Mouse (Mus musculus) heart, adult 11 months (tissue): ENCODE results near the gene Dclre1a.
"Not testable (repeated sequence)": the region's sequence is repeated elsewhere in the genome, so short reads cannot be mapped to it uniquely, and the experiment has no call there.

ENCODE experiments used
- DNase-seq: peaks from one replicate; pipeline ENCODE4 v3.0.0; 2022

Dclre1a gene

DNA sequence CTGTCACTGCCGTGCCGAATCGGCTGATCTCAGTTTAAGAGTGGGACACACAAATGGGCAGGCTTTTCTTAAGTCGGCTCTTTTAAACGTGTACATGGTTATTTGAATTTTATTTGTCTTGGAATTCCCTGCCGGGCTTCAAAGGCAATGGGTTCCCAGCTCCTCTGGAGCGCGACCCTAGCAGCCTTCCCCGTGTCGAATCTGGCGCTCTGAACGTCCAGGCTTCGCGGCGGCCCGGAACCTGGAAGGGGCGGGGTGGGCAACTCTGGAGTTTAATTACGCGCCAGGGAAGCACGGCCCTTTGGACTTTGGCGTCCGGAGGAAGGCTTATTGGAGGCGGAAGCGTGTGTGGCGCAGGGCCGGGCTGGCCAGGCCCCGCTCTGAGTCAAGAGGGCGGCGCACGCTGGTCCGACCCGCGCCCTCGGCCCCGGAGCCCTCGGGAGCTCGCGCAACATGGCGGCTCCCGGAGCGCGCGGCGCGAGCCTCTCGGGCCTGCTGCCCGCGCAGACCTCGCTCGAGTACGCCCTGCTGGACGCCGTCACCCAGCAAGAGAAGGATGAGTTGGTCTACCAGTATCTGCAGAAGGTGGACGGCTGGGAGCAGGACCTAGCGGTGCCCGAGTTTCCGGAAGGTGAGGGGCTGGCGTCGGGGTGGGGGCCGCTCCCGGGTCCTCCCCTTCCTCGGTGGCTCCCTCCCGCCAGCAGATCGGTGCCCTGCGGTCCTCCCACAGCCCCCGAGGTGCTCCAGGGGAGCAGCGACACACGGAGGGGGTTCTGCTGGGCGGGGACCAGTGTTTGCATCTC is 409 bp upstream of the Dclre1a start, which contains the start of gene Nhlrc2:
Gene Nhlrc2, plus strand, starts transcription at position 32 of the 803 bp plus-strand sequence.
- DNase-seq: peak; percentile 99

- DNase-seq: no peak
Observed at GRCm38 (mm10) chr19:56546031-56546430, 2.0 kb downstream of the Dclre1a start.

DNA sequence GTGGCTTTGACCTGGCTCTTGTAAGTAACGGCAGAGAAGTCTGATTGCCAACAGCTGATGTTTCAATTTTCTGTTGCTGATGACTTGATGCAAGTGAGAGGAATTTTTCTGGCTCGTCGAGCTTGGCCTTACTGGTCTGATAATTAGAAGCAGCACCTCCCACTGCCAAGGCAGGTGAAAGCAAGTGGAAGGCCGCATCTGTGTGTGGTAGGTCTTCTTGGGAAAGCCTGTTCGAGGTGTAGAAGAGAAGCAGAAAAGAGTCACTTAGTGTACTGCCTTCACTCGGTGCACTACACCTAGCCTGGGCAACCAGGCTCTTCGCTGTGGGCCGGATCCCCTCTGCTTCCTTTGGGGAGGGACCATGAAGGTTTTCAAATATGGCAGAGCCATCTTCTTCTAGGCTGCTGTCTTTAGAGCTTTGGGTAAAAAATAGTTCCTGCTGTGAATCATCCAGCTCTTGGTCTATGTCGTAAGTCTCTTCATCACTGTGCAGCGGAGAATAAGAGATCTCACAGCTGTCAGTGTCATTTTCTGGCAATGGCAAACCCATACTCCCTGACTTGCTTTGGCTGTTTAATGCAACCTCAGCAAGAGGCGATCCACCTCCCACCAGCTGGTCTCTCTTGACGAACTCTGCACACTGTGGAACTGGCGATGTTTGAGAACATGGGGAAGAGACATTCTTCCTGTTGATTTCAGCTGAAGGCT is 3.2 kb downstream of the Dclre1a start:
- peak; percentile 96 for DNase-seq

DNA sequence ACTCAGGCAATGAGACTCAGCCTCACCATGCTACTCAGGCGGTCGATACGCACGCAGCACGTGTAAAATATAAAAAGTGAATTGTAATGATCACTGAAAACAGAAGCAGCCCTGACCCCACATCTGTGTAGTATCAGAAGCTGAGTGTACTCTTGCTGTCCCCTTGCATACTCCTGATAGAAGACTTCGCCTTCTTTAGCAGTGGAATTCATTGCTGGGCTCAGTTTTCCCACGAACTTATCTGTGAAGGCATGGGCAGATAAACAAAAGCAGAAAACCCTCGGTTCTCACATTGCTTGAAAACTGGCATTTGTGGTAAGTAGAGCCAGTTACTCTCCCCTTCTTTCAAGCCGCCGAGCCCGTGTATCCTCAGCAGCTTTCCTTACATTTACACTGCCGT is 4.7 kb downstream of the Dclre1a start:
- DNase-seq: peak; percentile 52

DNA sequence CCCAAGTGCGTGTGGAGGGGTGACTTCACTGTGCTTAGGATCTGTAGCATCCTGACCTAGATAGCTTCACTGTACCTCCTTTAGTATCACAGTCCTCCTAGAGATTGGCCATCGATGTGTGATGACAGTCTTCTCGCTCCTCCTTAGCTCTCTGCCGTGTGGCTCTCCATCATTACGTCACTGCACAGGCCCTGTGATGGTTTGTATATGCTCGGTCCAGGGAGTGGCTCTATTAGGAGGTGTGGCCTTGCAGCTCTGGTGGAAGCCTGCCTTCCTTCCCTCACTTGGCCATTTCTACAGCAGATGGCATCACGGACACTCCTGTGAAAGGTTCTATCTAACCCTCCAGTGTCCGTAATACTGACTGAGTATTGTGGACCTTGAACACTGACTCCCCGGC is 12.3 kb downstream of the Dclre1a start:
- DNase-seq: peak; percentile 68

- peak; percentile 94 for DNase-seq
Observed at GRCm38 (mm10) chr19:56535064-56535463, 13.0 kb downstream of the Dclre1a start.

GRCm38 (mm10) chr19:56534337-56534736 is 13.7 kb downstream of the Dclre1a start:
- peak; percentile 61 for DNase-seq

DNA sequence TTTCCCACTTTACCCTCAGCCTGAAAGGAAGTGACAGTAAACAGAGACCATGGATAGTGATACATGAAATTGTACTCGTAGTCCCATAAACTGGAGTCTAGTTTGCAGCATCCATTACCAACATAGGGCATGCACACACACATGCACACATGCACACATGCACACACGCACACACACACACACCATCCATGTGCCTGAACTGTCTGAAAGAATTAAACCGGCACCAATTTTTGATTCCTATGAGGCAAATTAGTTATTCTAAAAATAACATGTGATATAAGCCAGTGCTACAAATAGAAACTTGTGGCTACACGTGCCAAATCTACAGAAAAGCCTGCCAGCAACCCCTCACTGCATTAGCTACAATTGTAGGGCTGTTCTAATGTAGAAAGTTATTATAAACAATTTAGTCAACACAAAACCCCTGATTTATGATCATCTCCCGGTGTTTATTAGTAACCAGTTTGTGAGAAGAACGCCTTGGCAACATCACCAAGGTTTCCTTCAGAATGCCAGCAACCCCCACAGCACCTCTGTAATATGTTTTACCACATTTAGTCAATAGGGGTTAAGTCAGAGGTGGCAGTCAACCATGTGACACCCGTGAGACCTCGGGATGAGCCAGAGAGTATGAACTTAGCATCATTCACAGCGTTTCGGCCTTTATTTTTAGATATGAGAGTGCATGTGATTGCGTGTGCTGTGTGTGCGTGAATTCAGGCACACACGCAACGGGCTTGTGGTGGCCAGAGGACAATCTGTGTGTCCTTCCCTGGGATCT is 14.5 kb downstream of the Dclre1a start:
- peak; percentile 91 for DNase-seq

- peak; percentile 70 for DNase-seq
Observed at GRCm38 (mm10) chr19:56531251-56531650, 16.8 kb downstream of the Dclre1a start.

DNA sequence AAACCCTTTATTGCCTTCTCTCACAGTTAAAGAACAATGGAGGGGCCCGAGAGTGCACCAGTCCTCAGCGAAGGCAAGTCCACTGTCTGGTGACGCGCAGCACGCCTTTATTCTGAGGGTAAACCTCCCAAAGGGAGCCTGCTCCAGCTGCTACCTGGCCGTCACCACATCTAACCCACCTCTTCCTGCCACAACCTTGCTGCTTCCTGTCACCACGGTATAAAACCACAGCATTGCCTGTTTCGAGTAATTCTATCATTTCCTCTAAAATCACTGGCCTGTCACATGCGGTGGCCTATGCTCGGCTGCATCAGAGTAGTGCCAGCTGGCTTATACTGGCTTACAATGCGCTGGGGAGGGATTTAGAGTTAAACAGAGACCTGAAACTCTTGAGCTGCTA is 17.5 kb downstream of the Dclre1a start:
- not testable (repeated sequence) for DNase-seq

DNA sequence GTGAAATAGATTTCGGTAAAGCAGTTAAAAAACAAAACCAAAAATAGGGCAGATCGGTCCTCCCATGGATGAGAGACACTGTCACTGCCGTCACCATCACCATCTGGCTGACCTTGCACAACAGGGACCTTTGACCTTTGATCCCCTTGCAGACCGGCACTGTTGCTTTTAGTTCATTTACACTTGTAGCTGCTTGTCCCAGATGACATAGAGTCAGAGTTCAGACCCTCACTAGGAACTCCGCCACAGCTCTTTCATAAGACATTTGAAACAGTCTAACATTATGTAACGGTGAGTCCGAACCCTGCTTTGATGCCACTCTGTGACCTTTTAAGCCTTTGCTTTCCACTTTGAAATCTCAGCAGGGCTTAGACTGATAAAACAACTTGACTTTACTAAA is 28.6 kb downstream of the Dclre1a start:
- DNase-seq: not testable (repeated sequence)

DNA sequence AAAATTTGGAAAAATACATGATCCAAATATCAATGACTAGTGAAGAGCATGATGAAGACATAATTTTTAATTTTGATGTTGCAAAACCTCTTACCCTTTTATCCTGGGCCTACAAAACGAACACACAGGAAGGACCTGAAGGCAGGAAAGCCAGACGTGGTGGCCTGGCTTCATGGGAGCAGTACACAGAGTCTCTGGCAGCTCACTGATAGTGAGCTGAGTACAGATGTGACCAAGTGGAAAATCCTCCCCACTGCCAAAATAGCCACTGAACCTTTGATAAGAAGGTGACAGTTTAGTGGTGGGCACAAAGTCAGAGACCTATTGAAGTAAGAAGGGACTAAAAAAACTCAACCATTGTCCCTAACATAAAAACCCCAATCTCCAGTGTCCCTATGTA is 34.5 kb downstream of the Dclre1a start:
- not testable (repeated sequence) for DNase-seq

DNA sequence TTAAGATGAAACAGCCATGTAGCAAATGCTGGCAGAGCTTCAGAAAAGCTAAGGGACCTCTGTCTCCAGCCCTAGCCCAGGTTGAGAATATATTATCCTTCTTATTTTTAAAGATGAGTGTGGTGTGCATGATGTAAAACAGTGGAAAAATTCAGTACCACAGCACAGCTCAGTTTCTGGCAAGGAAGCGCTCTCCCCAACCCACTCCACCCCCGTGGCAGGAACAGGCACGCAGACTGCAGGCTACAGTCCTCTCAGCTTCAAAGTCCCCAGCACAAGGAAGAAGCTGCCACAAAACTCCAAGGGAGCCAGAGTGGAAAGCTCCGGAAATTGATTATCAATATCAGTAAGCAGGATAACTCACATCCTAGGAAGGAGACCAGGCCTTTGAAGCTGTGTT is 36.8 kb downstream of the Dclre1a start:
- not testable (repeated sequence) for DNase-seq

DNA sequence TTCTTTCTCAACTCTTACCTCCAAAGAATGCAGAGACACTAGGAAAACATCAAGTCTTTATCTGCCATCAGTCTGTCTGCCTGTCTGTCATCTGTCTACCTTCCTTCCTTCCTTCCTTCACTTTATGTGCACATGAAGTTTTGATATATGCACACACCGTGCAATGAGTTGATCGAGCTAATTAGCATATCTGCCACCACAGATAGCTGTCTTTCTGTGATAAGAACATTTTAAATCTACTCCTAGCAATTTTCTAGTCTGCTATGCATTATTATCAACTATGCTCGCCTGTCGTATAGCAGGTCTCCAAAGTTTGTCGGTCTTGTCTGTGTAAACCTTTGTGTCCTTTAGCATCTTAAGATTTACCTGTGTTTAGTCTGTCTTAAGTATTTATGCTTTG is 44.5 kb downstream of the Dclre1a start:
- not testable (repeated sequence) for DNase-seq

DNA sequence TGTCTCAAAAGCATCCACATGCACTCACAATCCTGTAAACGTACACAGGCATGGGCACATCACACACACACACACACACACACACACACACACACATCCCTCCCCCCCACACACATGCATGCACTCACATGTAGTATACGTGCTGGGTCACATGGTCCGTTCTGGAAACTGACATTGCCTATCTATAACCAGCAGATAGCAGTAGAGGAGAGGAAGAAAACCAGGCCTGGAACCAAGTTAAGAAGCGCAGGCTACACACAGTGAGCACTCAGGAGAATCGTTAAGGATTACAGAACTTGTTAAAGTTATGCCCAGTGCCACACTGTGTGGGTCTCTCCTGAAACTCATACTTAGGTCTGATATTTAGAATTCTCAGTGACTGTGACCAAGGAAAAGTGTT is 45.0 kb downstream of the Dclre1a start:
- DNase-seq: not testable (repeated sequence)

GRCm38 (mm10) chr19:56494157-56494556 is 53.9 kb downstream of the Dclre1a start:
- not testable (repeated sequence) for DNase-seq

DNA sequence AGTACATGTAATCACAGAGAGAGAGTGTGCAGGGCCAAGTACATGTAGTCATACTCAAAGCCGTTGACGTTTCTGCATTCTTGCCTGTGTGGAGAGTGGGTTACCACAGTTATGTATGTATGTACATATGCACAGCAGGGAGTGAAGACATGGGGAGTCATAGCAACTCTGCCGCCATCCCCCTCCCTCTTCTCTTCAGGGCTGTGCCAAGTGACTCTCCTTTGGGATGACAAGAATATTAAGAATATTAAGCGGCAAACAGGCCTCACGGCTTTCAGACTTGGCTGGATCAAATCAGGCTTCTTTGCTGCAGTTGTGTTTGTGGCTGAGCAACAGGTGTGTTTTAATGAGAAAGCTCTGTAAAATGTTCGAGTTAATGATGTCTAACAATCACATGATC is 58.4 kb downstream of the Dclre1a start:
- DNase-seq: no peak

- DNase-seq: no peak
Observed at GRCm38 (mm10) chr19:56487339-56487738, 60.7 kb downstream of the Dclre1a start.

GRCm38 (mm10) chr19:56486926-56487325 is 61.1 kb downstream of the Dclre1a start:
- no peak for DNase-seq

GRCm38 (mm10) chr19:56485376-56486271 is 62.4 kb downstream of the Dclre1a start:
- DNase-seq: peak; percentile 97

GRCm38 (mm10) chr19:56484630-56485375 is 63.2 kb downstream of the Dclre1a start:
- no peak for DNase-seq
